Mouse (Mus musculus): ENCODE results near the gene Gpd1. TPM values are rescaled to one million over a fixed set of nuclear protein-coding genes. Genes with fewer than 3 reads are reported as not detected.

Gene Gpd1
- 2.0 and 7.3 TPM in 2 replicates for polyA plus RNA-seq (2014; fragmentation: Nextera tagmentation; extraction: Ambion mirVana)

DNA sequence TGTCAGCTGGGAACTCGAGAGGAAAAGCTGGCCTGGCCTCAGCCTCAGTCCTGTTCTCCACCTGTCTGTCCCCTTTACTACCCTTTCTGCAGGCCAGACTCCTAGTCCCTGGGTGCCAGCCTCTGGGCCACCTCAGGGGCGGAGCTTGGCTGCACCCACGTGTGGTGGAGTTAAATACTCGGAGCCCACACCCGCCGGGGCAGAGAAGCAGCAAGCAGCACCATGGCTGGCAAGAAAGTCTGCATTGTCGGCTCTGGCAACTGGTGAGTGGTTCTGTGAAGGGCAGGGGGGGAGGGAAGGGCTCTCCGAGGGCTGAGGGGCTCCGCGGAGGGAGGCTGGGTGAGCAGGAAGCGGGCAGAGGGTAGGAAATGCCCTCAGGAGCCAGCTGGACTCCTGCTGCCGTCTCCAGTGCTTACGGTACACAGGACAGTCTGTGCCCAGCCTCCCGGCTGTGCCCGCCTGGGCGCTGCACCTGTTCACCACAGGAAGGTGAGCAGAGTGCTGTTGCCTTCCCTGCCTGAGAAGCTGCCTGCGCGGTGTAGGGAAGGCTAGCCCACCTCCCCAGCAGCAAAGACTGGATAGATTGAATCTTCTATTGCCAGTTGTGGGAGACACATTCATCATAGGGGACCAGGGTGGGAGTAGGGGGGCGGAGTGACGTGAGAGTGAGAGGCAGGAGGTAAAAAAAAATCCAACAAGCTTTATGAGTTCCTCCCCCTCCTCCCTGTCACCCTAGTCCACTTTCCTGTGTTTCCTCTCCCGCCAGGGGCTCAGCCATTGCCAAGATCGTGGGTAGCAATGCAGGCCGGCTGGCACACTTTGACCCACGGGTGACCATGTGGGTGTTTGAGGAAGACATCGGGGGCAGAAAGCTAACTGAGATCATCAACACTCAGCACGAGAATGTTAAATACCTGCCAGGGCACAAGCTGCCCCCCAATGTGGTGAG is at the start of gene Gpd1:
Gene Gpd1, plus strand, starts transcription at position 130 of the 949 bp plus-strand sequence.
- H3K36me3 ChIP-seq (ENCODE audit: control insufficient read depth, insufficient read depth, low read length): peaks cover 29% of the 10 kb centered on the region
- H3K9me3 ChIP-seq (ENCODE audit: control insufficient read depth, low read length): no peaks in the 10 kb centered on the region
- no peak within 1 kb of the TSS for H3K27ac ChIP-seq (replicated peaks; ENCODE audit: low read depth, low read length)
- WGBS: 64% methylated on average over 26 of the region's 26 CpGs
- no peaks in the 10 kb centered on the region for H3K27me3 ChIP-seq (replicated peaks; ENCODE audit: control insufficient read depth, insufficient read depth, low read length)
- H3K4me3 ChIP-seq (ENCODE audit: low read depth, low read length): no peak within 1 kb of the TSS
- H3K4me1 ChIP-seq (ENCODE audit: control insufficient read depth, insufficient read depth, low read length): no peaks in the 10 kb centered on the region
- 0 out of 2 replicates have a peak within 1 kb of the TSS, but pooled peaks have one; percentile 14 for H3K9ac ChIP-seq (ENCODE audit: low read depth, low read length)
- DNase-seq (ENCODE audit: low spot score) (no peak), ATAC-seq (ENCODE audit: low read depth) (no peak)
- no peak within 1 kb of the TSS for H3K4me2 ChIP-seq (ENCODE audit: low read depth, low read length)

DNA sequence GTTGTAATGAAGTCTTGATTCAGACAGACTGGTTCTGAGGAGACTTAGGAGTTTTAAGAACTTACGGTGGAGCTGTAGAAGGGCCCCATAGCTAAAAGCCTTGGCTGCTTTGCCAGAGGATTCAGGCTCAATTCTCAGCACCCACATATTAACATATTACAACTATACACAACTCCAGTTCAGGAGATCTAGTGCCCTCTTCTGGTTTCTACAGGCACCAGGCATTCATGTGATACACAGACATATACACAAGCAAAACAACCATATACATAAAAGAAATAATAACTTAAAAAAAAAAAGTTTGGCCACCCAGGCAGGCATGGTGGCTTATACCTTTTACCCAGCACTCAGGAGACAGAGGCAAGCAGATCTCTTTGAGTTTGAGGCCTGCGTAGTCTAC is 49.8 kb upstream of the Gpd1 start:
- Histone ChIP-seq H3K4me3 (ENCODE audit: low read depth, low read length) (no peak overlapping the region), H3K27ac (replicated peaks; ENCODE audit: low read depth, low read length) (no peak overlapping the region), H3K9me3 (ENCODE audit: control insufficient read depth, low read length) (no peaks in the 10 kb centered on the region), H3K36me3 (ENCODE audit: control insufficient read depth, insufficient read depth, low read length) (no peaks in the 10 kb centered on the region), H3K4me2 (ENCODE audit: low read depth, low read length) (no peak overlapping the region), H3K27me3 (replicated peaks; ENCODE audit: control insufficient read depth, insufficient read depth, low read length) (peaks cover 62% of the 10 kb centered on the region), H3K9ac (ENCODE audit: low read depth, low read length) (no peak overlapping the region), H3K4me1 (ENCODE audit: control insufficient read depth, insufficient read depth, low read length) (peaks cover 7% of the 10 kb centered on the region)
- WGBS: 100% methylated on average over 2 of the region's 2 CpGs
- ATAC-seq (ENCODE audit: low read depth) (no peak), DNase-seq (ENCODE audit: low spot score) (no peak)

DNA sequence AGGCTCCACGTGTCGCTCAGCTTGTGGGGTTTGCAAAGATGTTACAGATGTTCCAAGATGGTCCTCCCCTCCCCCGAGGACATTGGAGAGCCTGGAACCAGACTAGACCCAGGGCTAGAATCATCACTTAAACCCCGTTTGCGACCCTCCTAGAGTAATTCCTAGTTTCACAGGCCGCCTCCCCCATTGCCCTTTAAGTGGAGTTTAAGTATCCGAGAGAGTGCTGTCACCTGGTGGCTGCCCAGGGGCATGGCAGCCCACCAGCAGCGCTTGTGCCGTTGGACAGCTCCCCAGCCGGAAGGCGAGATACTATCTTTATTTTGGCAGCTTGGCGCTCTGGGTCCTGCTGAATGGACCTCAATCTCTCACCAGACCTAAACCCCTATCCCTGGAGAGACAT is 48.4 kb upstream of the Gpd1 start:
- Histone ChIP-seq H3K27me3 (replicated peaks; ENCODE audit: control insufficient read depth, insufficient read depth, low read length) (peaks cover 67% of the 10 kb centered on the region), H3K36me3 (ENCODE audit: control insufficient read depth, insufficient read depth, low read length) (no peaks in the 10 kb centered on the region), H3K9ac (ENCODE audit: low read depth, low read length) (no peak overlapping the region), H3K4me1 (ENCODE audit: control insufficient read depth, insufficient read depth, low read length) (peaks cover 6% of the 10 kb centered on the region), H3K9me3 (ENCODE audit: control insufficient read depth, low read length) (no peaks in the 10 kb centered on the region), H3K27ac (replicated peaks; ENCODE audit: low read depth, low read length) (no peak overlapping the region), H3K4me3 (ENCODE audit: low read depth, low read length) (no peak overlapping the region), H3K4me2 (ENCODE audit: low read depth, low read length) (no peak overlapping the region; the same call in 1 of the 2 replicates)
- WGBS: 1% methylated on average over 12 of the region's 12 CpGs
- ATAC-seq (ENCODE audit: low read depth) (no peak), DNase-seq (ENCODE audit: low spot score) (peak; percentile 89)

DNA sequence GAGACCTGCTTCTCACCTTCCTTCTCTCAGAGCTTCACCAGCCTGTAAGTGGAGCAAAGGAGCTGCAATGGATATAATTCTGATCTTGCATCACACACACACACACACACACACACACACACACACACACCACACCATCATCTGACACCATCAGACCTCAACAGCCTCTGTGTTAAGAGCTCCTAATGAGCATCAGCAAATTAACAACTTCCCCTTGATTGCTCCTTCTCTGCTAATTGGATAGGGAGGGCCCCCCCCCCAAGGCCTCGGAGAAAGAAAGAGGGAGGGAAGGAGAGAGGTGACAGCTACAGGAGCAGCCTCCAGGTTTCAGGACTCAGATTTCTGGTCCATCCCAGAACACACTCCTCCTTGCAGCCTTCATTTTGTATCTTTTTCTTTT is 47.9 kb upstream of the Gpd1 start:
- Histone ChIP-seq H3K4me3 (ENCODE audit: low read depth, low read length) (no peak overlapping the region), H3K36me3 (ENCODE audit: control insufficient read depth, insufficient read depth, low read length) (no peaks in the 10 kb centered on the region), H3K4me1 (ENCODE audit: control insufficient read depth, insufficient read depth, low read length) (peaks cover under 1% of the 10 kb centered on the region; the same call in 1 of the 2 replicates), H3K9me3 (ENCODE audit: control insufficient read depth, low read length) (no peaks in the 10 kb centered on the region), H3K4me2 (ENCODE audit: low read depth, low read length) (0 out of 2 replicates have a peak overlapping the region, but pooled peaks have one; percentile 98), H3K9ac (ENCODE audit: low read depth, low read length) (no peak overlapping the region), H3K27me3 (replicated peaks; ENCODE audit: control insufficient read depth, insufficient read depth, low read length) (peaks cover 64% of the 10 kb centered on the region), H3K27ac (replicated peaks; ENCODE audit: low read depth, low read length) (no peak overlapping the region)
- DNase-seq (ENCODE audit: low spot score): no peak
- no peak for ATAC-seq (ENCODE audit: low read depth)
- WGBS: 0% methylated on average over 1 of the region's 1 CpGs

DNA sequence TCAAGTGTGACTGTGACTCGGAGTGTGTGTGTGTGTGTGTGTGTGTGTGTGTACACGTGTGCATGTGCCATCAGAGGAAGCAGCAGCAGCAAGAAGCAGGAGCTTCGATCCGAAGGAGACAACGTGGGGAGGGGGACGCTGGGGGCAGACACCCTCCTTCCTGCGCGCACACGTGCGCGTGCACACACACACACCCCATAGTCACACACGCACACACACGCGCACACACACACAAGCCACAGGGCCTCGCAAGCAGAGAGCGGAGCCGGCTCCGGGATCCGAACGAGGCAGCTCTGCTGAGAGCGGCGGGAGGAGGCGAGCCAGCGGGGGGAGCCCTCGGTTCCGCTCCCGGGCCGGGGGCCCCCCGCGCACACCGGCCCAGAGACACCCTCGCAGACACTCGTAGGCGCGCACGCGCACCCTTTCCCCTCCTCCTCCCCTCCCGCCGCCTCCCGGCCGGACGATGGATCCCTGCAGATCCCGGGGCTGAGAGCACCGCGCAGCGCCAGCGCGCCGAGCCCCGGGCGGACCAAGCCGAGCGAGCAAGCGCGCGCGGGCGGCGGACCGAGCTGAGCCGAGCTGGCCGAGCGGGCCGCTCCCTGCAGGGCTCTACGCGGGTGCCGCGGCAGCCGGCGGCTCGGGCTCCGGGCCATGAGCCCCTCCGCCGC is 47.0 kb upstream of the Gpd1 start, which contains the start of gene Asic1:
Gene Asic1, plus strand, starts transcription at position 215 of the 668 bp plus-strand sequence.
- no peaks in the 10 kb centered on the region for H3K9me3 ChIP-seq (ENCODE audit: control insufficient read depth, low read length)
- peak within 1 kb of the TSS; percentile 67 for H3K9ac ChIP-seq (ENCODE audit: low read depth, low read length)
- H3K27ac ChIP-seq (replicated peaks; ENCODE audit: low read depth, low read length): no peak within 1 kb of the TSS
- no peaks in the 10 kb centered on the region for H3K36me3 ChIP-seq (ENCODE audit: control insufficient read depth, insufficient read depth, low read length)
- WGBS: 2% methylated on average over 13 of the region's 74 CpGs
- ATAC-seq (ENCODE audit: low read depth) (peak; percentile 84), DNase-seq (ENCODE audit: low spot score) (peak; percentile 71)
- H3K27me3 ChIP-seq (replicated peaks; ENCODE audit: control insufficient read depth, insufficient read depth, low read length): peaks cover 61% of the 10 kb centered on the region
- no peaks in the 10 kb centered on the region for H3K4me1 ChIP-seq (ENCODE audit: control insufficient read depth, insufficient read depth, low read length)
- peak within 1 kb of the TSS; percentile 65 for H3K4me3 ChIP-seq (ENCODE audit: low read depth, low read length)
- H3K4me2 ChIP-seq (ENCODE audit: low read depth, low read length): peak within 1 kb of the TSS; percentile 98

DNA sequence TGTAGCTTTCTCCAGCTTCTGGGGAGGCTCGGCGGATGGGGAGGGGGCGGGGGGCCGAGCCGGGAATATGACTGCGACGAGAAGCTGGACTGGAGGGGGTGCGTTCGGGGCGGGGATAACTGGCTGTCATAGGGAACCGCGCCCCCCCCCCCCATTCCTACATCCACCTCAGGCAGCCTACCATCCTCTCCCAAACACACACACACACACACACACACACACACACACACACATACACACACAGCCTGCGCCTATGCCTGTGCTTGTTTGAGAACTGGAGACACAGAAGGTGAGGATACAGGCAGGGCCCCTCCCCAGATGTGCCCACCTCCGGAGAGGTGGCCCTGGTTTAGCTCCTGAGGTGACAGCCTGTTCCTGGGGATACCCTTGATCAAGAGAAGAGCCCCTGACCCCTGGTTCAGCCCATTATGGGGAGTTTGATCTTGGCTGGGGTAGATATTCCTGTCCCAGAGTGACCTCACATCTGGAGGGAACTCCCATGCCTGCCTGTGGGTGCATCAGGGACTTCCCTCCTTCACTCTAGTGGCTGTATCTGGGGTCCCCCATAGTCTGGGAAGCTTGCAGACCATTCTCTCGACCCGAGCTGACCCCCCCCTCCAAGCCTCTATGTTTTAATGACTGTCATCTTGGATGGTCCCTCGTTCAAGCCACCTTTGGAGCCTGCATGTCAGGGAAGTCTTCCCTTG is 46.2 kb upstream of the Gpd1 start:
- Histone ChIP-seq H3K9ac (ENCODE audit: low read depth, low read length) (peak overlapping the region; percentile 67), H3K4me1 (ENCODE audit: control insufficient read depth, insufficient read depth, low read length) (no peaks in the 10 kb centered on the region), H3K27ac (replicated peaks; ENCODE audit: low read depth, low read length) (no peak overlapping the region), H3K4me2 (ENCODE audit: low read depth, low read length) (peak overlapping the region; percentile 98), H3K4me3 (ENCODE audit: low read depth, low read length) (peak overlapping the region; percentile 65), H3K36me3 (ENCODE audit: control insufficient read depth, insufficient read depth, low read length) (no peaks in the 10 kb centered on the region), H3K9me3 (ENCODE audit: control insufficient read depth, low read length) (no peaks in the 10 kb centered on the region), H3K27me3 (replicated peaks; ENCODE audit: control insufficient read depth, insufficient read depth, low read length) (peaks cover 52% of the 10 kb centered on the region)
- WGBS: 11% methylated on average over 13 of the region's 17 CpGs
- 0 out of 2 replicates have a peak, but pooled peaks have one; percentile 9 for ATAC-seq (ENCODE audit: low read depth)
- no peak for DNase-seq (ENCODE audit: low spot score)

DNA sequence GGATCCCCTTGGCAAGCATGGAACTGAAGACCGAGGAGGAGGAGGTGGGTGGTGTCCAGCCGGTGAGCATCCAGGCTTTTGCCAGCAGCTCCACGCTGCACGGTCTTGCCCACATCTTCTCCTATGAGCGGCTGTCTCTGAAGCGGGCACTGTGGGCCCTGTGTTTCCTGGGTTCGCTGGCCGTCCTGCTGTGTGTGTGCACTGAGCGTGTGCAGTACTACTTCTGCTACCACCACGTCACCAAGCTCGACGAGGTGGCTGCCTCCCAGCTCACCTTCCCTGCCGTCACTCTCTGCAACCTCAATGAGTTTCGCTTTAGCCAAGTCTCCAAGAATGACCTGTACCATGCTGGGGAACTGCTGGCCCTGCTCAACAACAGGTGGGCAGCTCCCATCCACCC is 45.5 kb upstream of the Gpd1 start:
- H3K4me1 ChIP-seq (ENCODE audit: control insufficient read depth, insufficient read depth, low read length): no peaks in the 10 kb centered on the region
- H3K27ac ChIP-seq (replicated peaks; ENCODE audit: low read depth, low read length): no peak overlapping the region
- WGBS: 74% methylated on average over 14 of the region's 14 CpGs
- ATAC-seq (ENCODE audit: low read depth) (no peak), DNase-seq (ENCODE audit: low spot score) (no peak)
- no peak overlapping the region for H3K4me2 ChIP-seq (ENCODE audit: low read depth, low read length)
- no peaks in the 10 kb centered on the region for H3K9me3 ChIP-seq (ENCODE audit: control insufficient read depth, low read length)
- H3K27me3 ChIP-seq (replicated peaks; ENCODE audit: control insufficient read depth, insufficient read depth, low read length): peaks cover 46% of the 10 kb centered on the region
- no peak overlapping the region for H3K9ac ChIP-seq (ENCODE audit: low read depth, low read length)
- no peaks in the 10 kb centered on the region for H3K36me3 ChIP-seq (ENCODE audit: control insufficient read depth, insufficient read depth, low read length)
- no peak overlapping the region for H3K4me3 ChIP-seq (ENCODE audit: low read depth, low read length)

DNA sequence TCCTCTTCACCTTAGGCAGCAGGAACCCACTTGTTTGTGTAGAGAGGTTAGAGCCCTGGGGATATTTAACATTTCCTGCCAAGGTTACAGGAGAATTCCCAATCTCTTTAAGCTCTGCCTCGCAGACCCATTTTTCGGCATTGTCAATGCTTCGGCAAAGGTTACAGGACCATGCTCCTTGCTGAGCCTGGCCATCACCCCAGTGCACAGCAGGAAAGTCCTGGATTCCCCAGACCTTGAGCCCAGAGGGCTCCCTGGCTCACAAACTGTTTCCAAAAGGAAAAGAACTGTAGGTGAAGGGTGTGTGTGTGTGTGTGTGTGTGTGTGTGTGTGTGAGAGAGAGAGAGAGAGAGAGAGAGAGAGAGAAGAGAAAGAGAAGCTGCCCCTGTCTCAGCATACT is 42.4 kb upstream of the Gpd1 start:
- Histone ChIP-seq H3K9me3 (ENCODE audit: control insufficient read depth, low read length) (no peaks in the 10 kb centered on the region), H3K9ac (ENCODE audit: low read depth, low read length) (no peak overlapping the region), H3K4me1 (ENCODE audit: control insufficient read depth, insufficient read depth, low read length) (no peaks in the 10 kb centered on the region), H3K27ac (replicated peaks; ENCODE audit: low read depth, low read length) (no peak overlapping the region), H3K27me3 (replicated peaks; ENCODE audit: control insufficient read depth, insufficient read depth, low read length) (peaks cover 33% of the 10 kb centered on the region), H3K4me3 (ENCODE audit: low read depth, low read length) (no peak overlapping the region), H3K36me3 (ENCODE audit: control insufficient read depth, insufficient read depth, low read length) (no peaks in the 10 kb centered on the region), H3K4me2 (ENCODE audit: low read depth, low read length) (no peak overlapping the region)
- 71% methylated on average over 3 of the region's 3 CpGs for WGBS
- DNase-seq (ENCODE audit: low spot score): no peak
- no peak for ATAC-seq (ENCODE audit: low read depth)

Measured in embryonic facial prominence, embryonic 14.5 days (tissue).